Mouse (Mus musculus): ENCODE measurements around the gene Tsc22d4.

DNA sequence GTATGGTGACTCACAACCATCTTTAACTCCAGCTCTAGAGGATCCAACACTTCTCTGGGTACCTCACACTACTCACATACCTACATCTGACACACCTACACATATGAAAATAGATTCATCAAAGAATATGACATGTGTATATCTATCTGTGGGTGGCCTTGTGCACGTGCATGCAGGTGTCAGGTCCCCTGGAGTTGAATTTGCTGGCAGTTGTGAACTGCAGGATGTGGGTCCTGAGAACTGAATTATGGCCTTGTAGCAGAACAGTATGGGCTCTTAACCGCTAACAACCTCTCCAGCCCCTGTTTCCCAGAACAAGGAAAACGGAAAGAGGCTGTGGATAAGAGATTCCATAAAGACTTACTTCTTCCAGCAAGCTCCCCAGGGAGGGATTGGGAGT, 46.5 kb upstream of the Tsc22d4 start:
- TF ChIP-seq CTCF (IDR thresholded peaks at IDR 0.05; ENCODE audit: borderline replicate concordance, insufficient read depth, low read depth, low read length) (no peak), POLR2A (IDR thresholded peaks at IDR 0.05; ENCODE audit: borderline replicate concordance, insufficient read depth, low read length) (no peak)

Measured in cerebellum, adult 2 months (tissue).